Mouse (Mus musculus): ENCODE measurements around the gene Pdyn. TPM values are rescaled to one million over a fixed set of nuclear protein-coding genes. Genes with fewer than 3 reads are reported as not detected.

The Pdyn gene
- total RNA-seq, 4 experiments from 2014 or later: not detected

DNA sequence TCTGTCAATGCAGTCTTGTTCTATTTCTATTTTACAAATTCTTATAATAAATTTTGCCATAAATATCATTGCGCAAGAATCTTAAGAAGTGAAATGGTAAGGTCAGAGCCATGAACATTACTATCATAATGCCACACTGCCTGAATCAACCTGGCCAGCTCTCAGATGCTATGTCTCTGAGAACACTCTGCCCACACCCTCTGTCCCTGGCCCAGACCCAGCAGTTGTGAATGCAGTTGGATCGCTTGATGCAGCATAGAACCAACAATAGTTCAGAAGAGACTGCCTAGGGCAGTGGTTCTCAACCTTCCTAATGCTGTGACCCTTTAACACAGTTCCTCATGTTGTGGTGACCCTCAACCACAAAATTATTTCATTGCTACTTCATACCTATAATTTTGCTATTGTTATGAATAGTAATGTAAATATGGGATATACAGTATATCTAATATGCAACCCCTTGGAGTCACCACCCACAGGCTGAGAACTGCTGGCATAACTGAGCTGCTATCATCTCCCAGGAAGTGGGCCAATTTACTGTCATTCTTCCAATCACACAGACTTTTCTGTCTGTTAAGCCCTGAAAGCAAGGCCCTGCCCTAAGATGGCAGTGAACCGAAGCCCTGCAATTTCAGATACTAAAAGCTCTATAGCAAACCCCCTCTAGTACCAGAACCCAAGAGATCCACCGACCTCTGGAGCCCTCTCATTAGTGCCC lies 45.3 kb downstream of the Pdyn start:
- no peak for DNase-seq (ENCODE audit: low spot score)

GRCm38 (mm10) chr2:129653632-129654031 lies 46.0 kb downstream of the Pdyn start:
- no peak for DNase-seq (ENCODE audit: low spot score)

- no peak for DNase-seq (ENCODE audit: low spot score)
These were observed 47.0 kb downstream of the Pdyn start for GRCm38 (mm10) chr2:129652616-129653015.

Other genes starting within 250 kb of the Pdyn start
- gene F830045P16Rik, start 163.2 kb downstream of the Pdyn start, total RNA-seq (2022): under 1 TPM in 2 of 4 experiments, not detected in 2; 0.16 to 0.22 TPM
- 10 to 100 TPM; 28.9 to 35.2 (median 30.0) TPM for gene Sirpa, start 107.0 kb downstream of the Pdyn start, total RNA-seq (2022)
- 10 to 100 TPM; 17.0 to 21.8 (median 19.9) TPM for gene Stk35, start 100.7 kb upstream of the Pdyn start, total RNA-seq (2022)